Mouse (Mus musculus) hindbrain, postnatal 0 days (tissue): ENCODE measurements around the gene Mgp. TPM values are rescaled to one million over a fixed set of nuclear protein-coding genes. Genes with fewer than 3 reads are reported as not detected.
A peak's percentile ranks its signal among the peaks of the same experiment; 100 is the strongest.

Source experiments
- ATAC-seq: fragments of 200-750 bp; cut with Nextera tagmentation; 2 replicates; pipeline ENCODE4 v1.8.0; 2017; ENCODE audit warnings: mild to moderate bottlenecking, moderate TSS enrichment, moderate library complexity
- DNase-seq: peaks from one replicate; pipeline ENCODE4 v3.0.0-alpha.2; 2015; ENCODE audit warnings: low spot score
- H3K27ac ChIP-seq: fragments of 300-500 bp; sonication (generic); 2 replicates; pipeline ENCODE4 v1.5.1; 2014; ENCODE audit warnings: mild to moderate bottlenecking
- H3K27me3 ChIP-seq: fragments of 300-500 bp; sonication (generic); 2 replicates; pipeline ENCODE4 v1.6.1; 2014; ENCODE audit warnings: low read length, mixed read lengths; ENCODE audit not compliant: insufficient read depth
- H3K36me3 ChIP-seq: fragments of 300-500 bp; sonication (generic); 2 replicates; pipeline ENCODE4 v1.6.1; 2014; ENCODE audit warnings: low read length, mixed read lengths; ENCODE audit not compliant: insufficient read depth
- H3K4me1 ChIP-seq: fragments of 300-500 bp; sonication (generic); 2 replicates; pipeline ENCODE4 v1.6.1; 2014; ENCODE audit warnings: antibody characterized with exemption, low read length, mixed read lengths; ENCODE audit not compliant: insufficient read depth
- H3K4me2 ChIP-seq: fragments of 300-500 bp; sonication (generic); 2 replicates; pipeline ENCODE4 v1.6.1; 2014; ENCODE audit warnings: low read depth, mild to moderate bottlenecking, low read length, moderate library complexity, mixed read lengths
- H3K4me3 ChIP-seq: fragments of 300-500 bp; sonication (generic); 2 replicates; pipeline ENCODE4 v1.5.1; 2014; ENCODE audit warnings: low read length
- H3K9ac ChIP-seq: fragments of 300-500 bp; sonication (generic); replicated peaks from 2 replicates; pipeline ENCODE4 v1.6.1; 2014; ENCODE audit warnings: mild to moderate bottlenecking, low read length, moderate library complexity, mixed read lengths
- H3K9me3 ChIP-seq: fragments of 300-500 bp; sonication (generic); 2 replicates; pipeline ENCODE4 v1.6.1; 2016; ENCODE audit warnings: low read length, mixed read lengths
- CTCF ChIP-seq: IDR thresholded peaks from 2 replicates; pipeline ENCODE4 v1.5.1; 2016; ENCODE audit warnings: antibody characterized with exemption, control low read depth, low read depth
- WGBS: fragments of 180-500 bp; shearing (Covaris S2); extraction: QIAGEN DNeasy Blood & Tissue Kit; methylation state at CpG from one replicate; pipeline ENCODE4 v1.1.7; 2014; 5-methylcytosine and 5-hydroxymethylcytosine counted together
- polyA plus RNA-seq: library from polyadenylated mRNA; unstranded; fragments of >200 nt; fragmentation: Nextera tagmentation; extraction: Ambion mirVana; gene quantifications from 2 replicates; pipeline ENCODE4 v1.2.1, GENCODE M21; 2015
- total RNA-seq: library from RNA; depleted of rRNA; stranded (reverse); fragments of >200 nt; gene quantifications from 2 replicates; pipeline ENCODE4 v1.2.3, GENCODE M21; 2014

Mgp gene
- total and polyA plus RNA-seq, 2 experiments from 2014 or later, result 34.6 to 81.8 TPM

GRCm38 (mm10) chr6:136868921-136869320, 6.7 kb downstream of the Mgp start:
- Histone ChIP-seq H3K9me3 (no peaks in the 10 kb centered on the region), H3K36me3 (no peaks in the 10 kb centered on the region), H3K4me2 (no peak overlapping the region), H3K9ac (no peak overlapping the region), H3K4me3 (no peak overlapping the region), H3K4me1 (no peaks in the 10 kb centered on the region), H3K27me3 (no peaks in the 10 kb centered on the region), H3K27ac (no peak overlapping the region)
- TF ChIP-seq CTCF, result no peak
- WGBS, result 75% methylated on average over 5 of the region's 5 CpGs
- ATAC-seq (no peak), DNase-seq (no peak)

DNA sequence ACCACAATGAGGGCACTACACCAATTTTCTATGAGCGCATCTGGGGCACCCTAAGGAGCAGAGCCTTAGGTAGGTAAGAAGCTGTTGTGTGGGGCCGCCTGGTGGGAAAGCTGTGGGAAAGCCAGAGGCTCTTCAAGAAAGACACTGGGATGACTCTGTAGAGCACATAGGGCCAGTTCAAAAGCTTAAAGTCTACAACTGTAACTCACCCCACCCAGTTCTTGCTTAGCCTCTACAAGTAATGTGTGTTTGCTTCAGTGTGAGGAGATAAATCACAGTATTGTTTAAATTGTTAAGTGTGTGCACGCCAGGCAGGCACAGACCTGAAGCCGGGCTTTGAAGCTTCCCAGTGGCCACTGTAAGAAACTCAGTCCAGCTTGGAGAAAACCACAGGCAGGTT, 9.5 kb downstream of the Mgp start:
- Histone ChIP-seq H3K27me3 (no peaks in the 10 kb centered on the region), H3K4me2 (no peak overlapping the region), H3K9me3 (no peaks in the 10 kb centered on the region), H3K36me3 (no peaks in the 10 kb centered on the region), H3K27ac (no peak overlapping the region), H3K4me1 (no peaks in the 10 kb centered on the region), H3K4me3 (no peak overlapping the region), H3K9ac (no peak overlapping the region)
- whole genome bisulfite sequencing, result 79% methylated on average over 4 of the region's 4 CpGs
- TF ChIP-seq CTCF, result no peak
- DNase-seq, result no peak
- ATAC-seq, result no peak

DNA sequence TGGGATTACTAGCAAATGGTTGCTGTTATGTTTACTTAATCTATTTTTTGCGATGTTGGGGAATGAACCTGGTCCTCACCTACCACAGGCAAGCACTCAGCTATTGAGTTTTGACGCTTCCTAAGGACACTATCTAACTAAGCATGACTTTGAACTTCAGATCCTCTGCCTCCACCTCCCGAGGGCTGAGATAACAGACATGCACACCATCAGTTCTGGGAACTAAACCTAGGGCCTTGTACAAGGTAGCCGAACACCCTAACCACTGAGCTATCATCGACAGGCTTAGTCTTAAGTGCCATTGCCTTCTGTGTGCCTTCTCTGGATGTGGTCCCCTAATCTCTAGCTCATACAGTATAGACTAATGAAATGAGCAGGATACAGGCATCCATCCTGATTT, 10.3 kb downstream of the Mgp start:
- ATAC-seq, result no peak
- H3K36me3 ChIP-seq, result no peaks in the 10 kb centered on the region
- WGBS, result 93% methylated on average over 5 of the region's 5 CpGs
- H3K27ac ChIP-seq, result no peak overlapping the region
- H3K27me3 ChIP-seq, result no peaks in the 10 kb centered on the region
- no peaks in the 10 kb centered on the region for H3K9me3 ChIP-seq
- H3K9ac ChIP-seq, result no peak overlapping the region
- H3K4me3 ChIP-seq, result no peak overlapping the region
- no peak for TF ChIP-seq CTCF
- H3K4me1 ChIP-seq, result no peaks in the 10 kb centered on the region
- DNase-seq, result no peak
- no peak overlapping the region for H3K4me2 ChIP-seq

DNA sequence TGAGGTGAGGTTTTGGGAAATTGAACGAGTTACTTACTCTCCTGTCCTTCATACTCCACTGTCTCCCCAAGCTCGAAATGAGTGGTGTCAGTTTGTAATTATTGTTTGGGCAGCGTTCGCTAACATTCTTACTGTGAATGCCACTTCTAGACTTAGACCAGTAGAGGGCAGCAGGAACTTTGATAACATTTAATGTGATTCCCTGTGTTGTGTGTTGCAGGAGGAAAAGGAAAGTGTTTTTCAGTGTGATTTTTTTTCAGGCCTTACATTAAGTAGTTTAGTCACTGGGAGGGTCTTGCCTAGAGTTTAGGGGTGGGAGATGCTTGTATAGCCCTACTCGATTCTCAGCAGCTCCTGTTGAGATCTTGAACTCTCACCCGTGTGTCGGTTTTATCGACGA, 14.6 kb downstream of the Mgp start:
- Histone ChIP-seq H3K4me3 (no peak overlapping the region), H3K36me3 (no peaks in the 10 kb centered on the region), H3K9me3 (no peaks in the 10 kb centered on the region), H3K4me2 (no peak overlapping the region), H3K27ac (no peak overlapping the region), H3K4me1 (no peaks in the 10 kb centered on the region), H3K9ac (no peak overlapping the region), H3K27me3 (no peaks in the 10 kb centered on the region)
- 42% methylated on average over 9 of the region's 9 CpGs for WGBS
- peak; percentile 92 for TF ChIP-seq CTCF
- peak; percentile 58 for ATAC-seq
- DNase-seq, result peak; percentile 89

DNA sequence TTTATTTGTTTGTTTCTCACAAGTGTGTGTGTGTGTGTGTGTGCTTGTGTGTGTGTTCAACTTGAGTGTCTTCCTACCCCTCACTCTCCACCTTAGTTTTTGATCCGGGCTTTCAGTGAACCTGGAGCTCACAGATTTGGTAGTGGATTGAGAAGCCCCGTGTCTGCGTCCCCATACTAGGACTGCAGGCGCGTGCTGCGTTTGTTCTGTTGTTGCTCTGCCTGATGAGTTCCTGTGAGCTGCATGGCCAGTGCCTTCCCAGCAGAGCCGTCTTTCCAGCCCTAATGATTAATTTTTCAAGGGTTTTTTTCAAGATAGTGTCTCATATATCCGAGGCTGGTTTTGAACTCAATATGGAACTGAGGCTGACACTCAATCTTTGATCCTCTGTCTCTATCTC, 17.2 kb downstream of the Mgp start:
- ATAC-seq, result no peak
- TF ChIP-seq CTCF, result no peak
- WGBS, result 86% methylated on average over 8 of the region's 8 CpGs

DNA sequence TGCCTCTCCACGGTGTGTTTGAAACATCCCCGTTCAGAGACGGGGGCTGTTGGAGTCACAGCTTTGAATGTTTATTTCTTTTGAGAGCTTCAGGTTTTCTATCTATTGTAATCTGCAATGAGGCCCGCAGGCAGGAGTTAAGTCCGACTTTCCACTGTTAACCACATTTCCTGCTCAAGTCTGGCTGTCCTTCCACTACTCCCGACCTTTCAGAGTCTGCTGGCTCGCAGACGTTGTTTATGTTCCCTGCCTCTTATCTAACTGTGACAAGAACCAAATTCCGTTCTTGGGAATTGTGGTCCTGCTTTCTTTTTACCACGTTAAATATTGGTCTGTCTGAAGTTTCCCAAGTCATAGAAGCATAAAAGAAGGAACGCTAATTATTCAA, 17.8 kb downstream of the Mgp start:
- WGBS, result 71% methylated on average over 11 of the region's 11 CpGs
- DNase-seq, result no peak

More for the DNA sequence above, 17.2 kb downstream of the Mgp start:
- no peak overlapping the region for H3K27ac ChIP-seq
- no peak overlapping the region for H3K9ac ChIP-seq
- no peak for DNase-seq
- H3K4me1 ChIP-seq, result no peaks in the 10 kb centered on the region
- H3K4me3 ChIP-seq, result no peak overlapping the region
- H3K4me2 ChIP-seq, result no peak overlapping the region
- H3K27me3 ChIP-seq, result no peaks in the 10 kb centered on the region
- no peaks in the 10 kb centered on the region for H3K9me3 ChIP-seq
- no peaks in the 10 kb centered on the region for H3K36me3 ChIP-seq

GRCm38 (mm10) chr6:136857186-136857872, 18.3 kb downstream of the Mgp start, which contains the start of gene Art4:
Art4 (minus strand) TSS chr6:136857733.
- no peaks in the 10 kb centered on the region for H3K36me3 ChIP-seq
- no peak within 1 kb of the TSS for H3K9ac ChIP-seq
- TF ChIP-seq CTCF, result no peak
- no peaks in the 10 kb centered on the region for H3K4me1 ChIP-seq
- H3K4me3 ChIP-seq, result no peak within 1 kb of the TSS
- no peaks in the 10 kb centered on the region for H3K9me3 ChIP-seq
- H3K27ac ChIP-seq, result no peak within 1 kb of the TSS
- H3K4me2 ChIP-seq, result no peak within 1 kb of the TSS
- no peaks in the 10 kb centered on the region for H3K27me3 ChIP-seq
- 77% methylated on average over 18 of the region's 18 CpGs for WGBS
- DNase-seq, result no peak
- no peak for ATAC-seq

More for the DNA sequence above, 17.8 kb downstream of the Mgp start:
- Histone ChIP-seq H3K4me3 (no peak overlapping the region), H3K36me3 (no peaks in the 10 kb centered on the region), H3K4me1 (no peaks in the 10 kb centered on the region), H3K9ac (no peak overlapping the region), H3K27me3 (no peaks in the 10 kb centered on the region), H3K9me3 (no peaks in the 10 kb centered on the region), H3K4me2 (no peak overlapping the region), H3K27ac (no peak overlapping the region)
- ATAC-seq, result no peak
- TF ChIP-seq CTCF, result no peak
